Mouse (Mus musculus) gastrocnemius, adult 18-20 months (tissue): ENCODE results near the gene Csk. TPM values are rescaled to one million over a fixed set of nuclear protein-coding genes. Genes with fewer than 3 reads are reported as not detected.

Experiments used
- DNase-seq: peaks from one replicate; pipeline ENCODE4 v3.0.0; 2021; ENCODE audit warnings: low spot score
- total RNA-seq, 2 experiments: library from RNA; stranded (reverse); gene quantifications; 2 replicates each; pipeline ENCODE4 v1.2.3; 2021

The Csk gene
- total RNA-seq, 2 experiments from 2014 or later, result 6.4 to 9.8 TPM

- DNase-seq, result no peak
Observed at GRCm38 (mm10) chr9:57606139-57606851, 47.1 kb downstream of the Csk start, which contains the start of gene Cplx3. Gene Cplx3 (minus strand): TSS chr9:57606281.

GRCm38 (mm10) chr9:57605503-57605902 is 47.9 kb downstream of the Csk start:
- DNase-seq, result no peak

- DNase-seq, result no peak
Observed at GRCm38 (mm10) chr9:57604875-57605274, 48.6 kb downstream of the Csk start.

- DNase-seq, result no peak
Observed at GRCm38 (mm10) chr9:57602098-57602497, 51.3 kb downstream of the Csk start.

- DNase-seq, result no peak
Observed at GRCm38 (mm10) chr9:57601353-57601706, 52.1 kb downstream of the Csk start.

GRCm38 (mm10) chr9:57600620-57601352 is 52.6 kb downstream of the Csk start:
- DNase-seq, result no peak

- no peak for DNase-seq
Observed at GRCm38 (mm10) chr9:57598851-57599563, 54.4 kb downstream of the Csk start.

GRCm38 (mm10) chr9:57597929-57598382 is 55.5 kb downstream of the Csk start:
- no peak for DNase-seq

GRCm38 (mm10) chr9:57597265-57597664 is 56.2 kb downstream of the Csk start:
- DNase-seq, result no peak

- no peak for DNase-seq
Observed at GRCm38 (mm10) chr9:57594174-57594509, 59.3 kb downstream of the Csk start.

GRCm38 (mm10) chr9:57593454-57594173 is 59.8 kb downstream of the Csk start:
- DNase-seq, result no peak

GRCm38 (mm10) chr9:57590726-57591125 is 62.7 kb downstream of the Csk start:
- DNase-seq, result no peak

GRCm38 (mm10) chr9:57589224-57590126 is 64.0 kb downstream of the Csk start, which contains the start of gene Ulk3:
Gene Ulk3 (plus strand): TSS chr9:57589452.
- peak; percentile 76 for DNase-seq

- no peak for DNase-seq
Observed at GRCm38 (mm10) chr9:57584991-57585390, 68.4 kb downstream of the Csk start.

- no peak for DNase-seq
Observed at GRCm38 (mm10) chr9:57577144-57577849, 76.1 kb downstream of the Csk start.

Other genes with a start within 250 kb of the Csk start
- 1 to 10 TPM; 6.5 to 7.9 TPM for gene Ppcdc, start 213.5 kb downstream of the Csk start, total RNA-seq
- gene Scamp5, start 185.6 kb downstream of the Csk start, total RNA-seq, result 1 to 10 TPM in 1 of 2 experiments, under 1 TPM in 1; 0.98 to 1.2 TPM
- gene Rpp25, start 149.6 kb downstream of the Csk start, total RNA-seq, result not detected
- 1,000 to 10,000 TPM; 1,174 to 1,300 TPM for gene Cox5a, start 132.4 kb downstream of the Csk start, total RNA-seq
- gene Fam219b, start 116.1 kb downstream of the Csk start, total RNA-seq, result 1 to 10 TPM; 5.6 to 6.3 TPM
- 10 to 100 TPM; 75.0 to 76.2 TPM for gene Mpi, start 100.9 kb downstream of the Csk start, total RNA-seq
- 10 to 100 TPM; 41.8 to 43.1 TPM for gene Scamp2, start 92.7 kb downstream of the Csk start, total RNA-seq
- 1 to 10 TPM; 3.3 to 3.8 TPM for gene Ulk3, start 64.2 kb downstream of the Csk start, total RNA-seq
- not detected for gene Cplx3, start 47.4 kb downstream of the Csk start, total RNA-seq
- gene Lman1l, start 32.9 kb downstream of the Csk start, total RNA-seq, result not detected
- gene Cyp1a2, start 30.1 kb upstream of the Csk start, total RNA-seq, result not detected
- under 1 TPM; 0.24 to 0.37 TPM for gene Cyp1a1, start 34.3 kb upstream of the Csk start, total RNA-seq
- 1 to 10 TPM; 4.7 to 5.1 TPM for gene Edc3, start 54.9 kb upstream of the Csk start, total RNA-seq
- 10 to 100 TPM; 36.1 to 45.2 TPM for gene Clk3, start 112.2 kb upstream of the Csk start, total RNA-seq
- 1 to 10 TPM; 3.7 TPM for gene Arid3b, start 183.2 kb upstream of the Csk start, total RNA-seq